Mouse (Mus musculus) c-Kit-positive CD71-positive TER-119-positive erythroid progenitor cells, embryonic 14.5 days (primary cell): Measurements from ENCODE around the gene Abcf2.
A peak's percentile ranks its signal among the peaks of the same experiment; 100 is the strongest.

Source experiments
- DNase-seq: peaks from one replicate; pipeline ENCODE4 v3.0.0-alpha.2; 2013; ENCODE audit warnings: low spot score

Gene Abcf2

DNA sequence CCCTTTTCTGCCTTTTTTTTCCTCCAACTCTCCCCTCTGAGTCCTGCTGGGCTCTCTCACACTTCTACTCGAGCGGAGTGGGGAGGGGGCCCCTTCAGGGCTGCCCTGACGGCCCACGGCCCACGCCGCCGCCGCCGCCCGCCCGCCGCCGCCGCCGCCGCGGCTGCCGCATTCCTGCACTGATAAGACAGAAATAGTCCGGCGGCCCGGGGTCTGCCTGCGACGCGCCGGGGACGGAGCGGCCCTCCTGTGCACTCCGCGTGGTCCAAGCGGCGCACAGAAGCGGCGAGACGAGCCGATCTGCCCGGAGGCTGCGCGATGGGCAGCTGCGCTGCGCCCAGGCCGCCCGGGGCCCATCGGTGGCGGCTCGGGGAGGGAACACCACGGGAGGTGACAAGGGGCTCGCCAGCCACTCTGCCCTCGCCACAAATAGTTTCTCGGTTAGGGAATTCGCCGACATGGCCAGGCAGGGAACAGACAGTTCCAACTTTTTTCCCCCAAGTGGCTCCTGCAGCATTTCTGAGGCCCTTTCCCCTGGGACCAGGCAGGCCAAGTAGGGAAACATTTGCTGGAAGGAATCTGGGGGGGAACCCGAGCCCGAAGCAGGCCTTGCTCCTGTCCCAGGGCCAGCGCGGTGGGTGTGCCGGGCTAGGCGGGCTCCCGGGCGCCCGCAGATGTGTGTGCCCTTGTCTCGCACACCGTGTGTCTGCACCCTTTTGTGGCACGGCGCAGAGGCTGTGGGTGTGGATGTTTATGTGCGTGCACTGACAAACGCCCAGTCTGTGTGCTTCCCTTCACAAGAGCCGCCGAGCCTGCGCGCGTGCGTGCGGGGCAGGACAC is 24.9 kb upstream of the Abcf2 start:
- DNase-seq = no peak

DNA sequence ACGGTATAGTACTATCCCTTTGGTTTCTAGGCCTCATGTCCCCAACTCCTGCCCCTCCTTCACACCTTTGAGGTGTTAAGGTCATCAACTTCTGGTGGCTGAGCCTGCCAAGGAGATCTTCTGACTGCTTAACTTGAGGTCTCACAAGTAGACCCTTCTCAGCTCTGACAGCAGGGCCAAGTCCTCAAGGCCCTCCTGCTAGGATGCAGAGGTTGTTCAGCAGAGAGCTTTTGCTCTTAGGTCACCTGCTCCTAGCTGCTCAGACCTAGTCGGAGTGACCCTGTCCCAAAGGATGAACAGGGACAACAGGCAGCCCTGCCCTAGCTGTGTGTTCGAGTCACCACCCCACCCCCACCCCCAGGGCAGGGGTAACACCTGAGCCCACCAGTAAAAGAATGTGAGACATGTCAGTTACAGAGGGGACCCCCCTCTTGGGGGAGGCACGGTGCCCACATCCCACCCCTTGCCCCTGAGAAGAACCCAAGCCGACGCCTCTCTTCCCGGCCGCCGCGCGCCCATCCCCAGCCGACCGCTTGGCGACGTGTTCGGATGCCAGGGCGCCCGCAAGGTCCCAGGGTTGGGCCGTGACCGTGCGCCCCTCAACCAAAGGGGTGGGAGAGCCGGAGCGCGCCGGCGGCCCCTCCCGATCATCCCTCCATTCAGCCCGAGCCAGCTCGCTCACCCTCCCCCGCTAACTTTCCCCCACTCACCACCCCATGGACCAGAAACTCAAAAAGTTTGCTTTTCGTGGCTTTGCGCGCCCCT is 24.0 kb upstream of the Abcf2 start:
- DNase-seq = no peak

DNA sequence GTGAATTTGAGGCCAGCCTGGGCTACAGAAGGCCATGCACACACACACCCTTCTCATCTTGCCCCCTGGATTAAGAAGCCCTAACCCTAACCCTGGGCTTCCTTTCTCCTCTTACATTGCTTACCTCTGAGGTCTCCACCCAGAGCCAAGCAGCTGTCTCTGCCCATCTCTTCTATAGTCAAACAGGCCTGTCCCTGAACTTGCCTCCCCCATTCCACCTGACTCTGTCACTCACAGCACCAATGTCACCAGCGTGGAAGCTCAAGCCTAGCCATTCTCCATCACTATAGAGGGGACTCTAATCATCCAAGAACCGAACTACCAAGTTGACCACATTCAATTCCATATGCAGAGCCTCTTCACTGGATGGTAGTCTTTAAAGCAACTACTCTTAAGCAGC is 23.0 kb upstream of the Abcf2 start:
- DNase-seq = no peak

DNA sequence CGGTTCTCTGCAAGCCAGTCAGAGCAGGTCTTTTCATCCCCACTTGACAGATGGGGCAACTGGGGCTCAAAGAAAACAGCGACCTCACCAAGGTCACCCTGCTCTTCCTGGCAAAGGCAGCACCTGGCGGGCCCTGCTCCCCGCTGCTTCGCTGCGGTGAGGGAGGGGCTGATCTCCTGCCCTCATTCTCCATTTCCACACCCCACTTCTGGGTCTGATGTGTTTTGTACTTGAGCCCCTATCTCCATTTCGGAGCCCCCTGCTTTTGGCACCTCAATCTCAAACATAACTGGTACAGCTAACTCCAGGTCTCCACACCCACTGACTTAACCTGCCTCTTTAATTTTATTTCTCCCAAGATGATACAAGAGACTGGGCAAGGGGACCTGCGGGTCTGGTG is 21.9 kb upstream of the Abcf2 start:
- no peak for DNase-seq

DNA sequence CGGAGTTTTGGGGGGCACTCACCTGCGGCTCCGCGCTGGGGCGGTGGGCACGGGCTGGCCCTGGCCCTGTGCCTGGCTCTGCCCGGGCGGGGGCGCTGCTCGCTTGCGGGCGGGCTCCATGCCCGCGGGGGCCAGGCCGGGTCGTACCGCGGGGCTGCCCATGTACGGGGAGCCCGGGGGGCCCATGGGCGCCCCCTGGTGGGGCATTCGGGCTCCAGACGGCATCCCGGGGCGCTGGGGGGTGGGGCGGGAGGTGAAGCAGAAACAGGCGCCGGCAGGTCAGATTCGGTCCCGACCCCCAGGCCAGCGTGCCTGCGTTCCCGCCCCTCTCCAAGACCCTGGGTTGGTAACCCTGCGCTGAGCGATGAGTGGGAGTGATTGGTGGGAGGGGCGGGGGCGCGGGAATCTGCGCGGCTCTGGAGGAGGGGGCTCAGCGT is 21.3 kb upstream of the Abcf2 start:
- DNase-seq = no peak

DNA sequence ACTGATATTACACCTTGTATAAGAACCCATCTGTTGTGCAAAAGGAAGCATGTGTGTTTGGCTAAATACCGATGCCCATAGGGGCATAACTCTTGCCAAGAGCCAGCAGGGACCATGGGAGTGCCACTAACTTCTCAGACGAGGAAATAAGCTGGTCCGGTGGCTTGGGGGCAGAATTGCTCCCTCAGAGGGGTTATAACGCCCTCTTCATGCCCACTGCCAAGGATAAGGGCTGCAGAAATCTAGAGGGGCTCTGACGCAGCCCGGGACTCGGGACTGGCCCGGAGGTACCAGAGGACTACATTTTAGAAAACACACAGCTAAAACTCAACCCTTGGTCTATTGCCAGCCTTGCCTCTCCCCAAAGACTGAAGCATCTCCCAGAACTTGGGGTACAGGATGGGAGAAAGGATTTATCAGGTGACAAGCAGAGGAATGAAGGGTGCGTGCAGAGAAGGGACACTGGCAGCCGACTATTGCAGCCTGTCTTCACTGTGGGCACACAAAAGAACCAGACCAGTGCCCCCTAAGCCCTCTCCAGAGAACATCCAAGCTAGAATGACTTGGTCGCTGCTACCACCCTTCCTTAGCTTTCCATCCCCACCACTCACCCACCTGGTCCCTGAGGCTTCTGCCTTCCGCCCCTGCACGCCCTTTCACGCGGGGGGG is 20.8 kb upstream of the Abcf2 start:
- DNase-seq = no peak

DNA sequence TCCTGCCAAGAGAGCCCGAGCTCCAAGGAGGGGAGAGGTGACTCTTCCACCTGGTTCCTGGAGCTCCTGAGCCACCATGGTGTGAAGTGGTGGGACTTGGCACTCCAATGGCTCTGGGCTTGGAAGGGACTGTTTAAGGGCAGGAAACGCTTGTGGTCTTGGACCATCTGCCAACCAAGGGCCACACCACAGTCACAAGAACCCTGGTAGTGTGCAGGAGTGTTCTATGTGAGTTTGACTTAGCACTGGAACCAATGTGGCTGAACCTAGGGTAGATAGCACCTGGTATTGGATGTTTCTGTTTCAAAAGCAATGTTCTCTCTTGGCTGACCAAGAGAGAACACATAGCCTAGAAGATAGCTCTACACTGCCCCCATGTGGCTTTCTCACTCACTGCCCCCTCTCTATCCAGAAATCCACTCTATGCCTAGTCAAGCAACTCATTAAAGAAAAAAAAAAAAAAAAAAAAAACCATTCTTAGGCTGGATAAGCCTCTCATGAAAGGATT is 20.0 kb upstream of the Abcf2 start:
- peak; percentile 70 for DNase-seq

DNA sequence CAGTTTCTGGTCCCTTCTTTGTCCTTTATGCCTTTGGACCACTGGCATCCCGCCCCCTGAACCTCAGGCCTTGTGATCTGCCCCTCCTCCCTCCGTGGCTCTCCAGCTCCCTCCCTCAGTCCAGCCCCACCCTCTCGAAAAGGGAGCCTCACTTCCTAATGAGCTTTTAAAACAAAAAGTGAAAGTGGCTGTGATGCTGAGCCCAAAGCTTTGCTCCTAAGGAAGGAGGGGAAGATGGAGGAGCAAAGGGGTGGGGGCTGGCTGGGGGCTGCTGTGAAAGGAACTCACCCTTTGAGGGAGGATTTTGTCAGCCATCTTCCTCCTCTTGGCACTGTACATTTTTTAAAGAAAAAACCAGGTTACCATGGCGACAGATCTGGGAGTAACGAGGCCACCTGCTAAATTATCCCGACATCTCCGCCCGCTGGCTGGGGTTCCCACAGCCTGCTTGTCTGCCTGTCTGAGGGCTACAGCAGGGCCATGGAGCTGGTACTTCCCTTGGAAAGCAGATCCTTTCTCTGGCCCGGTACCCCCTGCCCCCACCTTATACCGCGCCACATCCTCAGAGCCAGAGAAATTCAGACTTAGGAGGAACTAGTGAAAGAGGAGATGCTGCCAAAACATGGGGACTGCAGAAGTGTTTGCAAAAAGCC is 19.4 kb upstream of the Abcf2 start:
- DNase-seq = no peak

DNA sequence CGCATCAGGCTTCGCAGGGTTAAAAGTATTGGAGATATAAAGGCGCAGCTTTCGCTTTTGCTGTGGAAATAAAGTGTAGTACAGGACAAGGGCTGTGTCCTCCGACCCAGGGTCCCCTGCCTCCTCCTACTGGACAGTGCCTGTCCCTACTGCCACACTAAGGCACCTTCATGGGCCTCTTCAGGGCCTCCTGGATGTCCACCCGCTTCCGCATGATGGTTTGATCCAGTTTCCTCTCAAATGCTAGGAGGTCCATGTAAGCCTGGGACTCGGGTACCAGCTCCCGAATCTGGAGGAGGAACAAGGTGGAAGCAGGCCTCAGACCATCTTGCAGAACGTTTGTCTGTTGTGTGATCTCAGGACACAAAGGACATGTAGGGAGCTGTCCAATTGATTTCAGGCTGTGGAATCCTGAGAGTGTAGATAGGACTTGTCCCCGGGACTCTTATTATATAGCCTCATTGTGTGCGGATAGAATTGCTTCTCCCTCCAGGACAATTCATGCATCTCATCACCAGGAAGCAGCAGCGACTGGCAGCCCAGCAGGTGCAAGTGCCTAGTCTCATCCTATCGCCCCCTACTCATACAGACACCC is 18.6 kb upstream of the Abcf2 start:
- DNase-seq = no peak

DNA sequence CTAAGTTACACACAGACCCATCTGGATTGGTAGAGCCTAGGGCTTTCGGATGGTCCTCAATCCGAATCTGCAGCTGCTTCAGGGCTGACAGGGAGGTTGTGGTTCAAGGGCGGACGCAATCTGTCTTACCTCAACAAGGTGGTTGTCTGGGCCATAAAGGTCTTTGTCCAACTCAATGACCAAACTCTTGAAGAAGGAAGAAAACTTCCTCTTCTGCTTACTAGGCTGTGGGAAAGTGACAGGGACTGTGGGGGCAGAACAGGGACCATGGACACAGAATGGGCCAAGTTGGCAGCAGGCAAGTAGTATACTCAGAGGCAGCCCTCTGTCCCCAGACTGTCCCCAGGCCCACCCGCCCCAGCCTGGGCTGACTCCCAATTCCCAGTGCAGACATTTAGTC is 18.0 kb upstream of the Abcf2 start:
- DNase-seq = no peak

DNA sequence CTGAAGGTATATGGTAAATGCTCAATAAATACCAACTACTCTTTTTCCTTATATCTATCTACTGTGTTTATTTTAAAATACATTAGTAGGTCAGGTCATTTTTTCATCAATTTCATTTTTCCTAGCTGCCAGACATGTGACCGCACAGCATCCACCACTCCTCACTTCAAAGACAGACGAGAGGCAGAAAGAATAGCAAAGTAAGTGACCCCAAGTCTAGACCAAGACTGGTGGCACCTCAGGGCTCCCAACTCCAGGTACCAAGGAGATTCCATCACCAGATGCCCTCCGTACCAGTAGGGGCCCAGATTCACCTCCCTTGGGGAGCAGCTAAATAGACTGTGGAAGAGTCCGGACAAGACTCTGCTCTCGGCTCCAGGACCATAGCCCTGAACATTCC is 17.1 kb upstream of the Abcf2 start:
- no peak for DNase-seq

DNA sequence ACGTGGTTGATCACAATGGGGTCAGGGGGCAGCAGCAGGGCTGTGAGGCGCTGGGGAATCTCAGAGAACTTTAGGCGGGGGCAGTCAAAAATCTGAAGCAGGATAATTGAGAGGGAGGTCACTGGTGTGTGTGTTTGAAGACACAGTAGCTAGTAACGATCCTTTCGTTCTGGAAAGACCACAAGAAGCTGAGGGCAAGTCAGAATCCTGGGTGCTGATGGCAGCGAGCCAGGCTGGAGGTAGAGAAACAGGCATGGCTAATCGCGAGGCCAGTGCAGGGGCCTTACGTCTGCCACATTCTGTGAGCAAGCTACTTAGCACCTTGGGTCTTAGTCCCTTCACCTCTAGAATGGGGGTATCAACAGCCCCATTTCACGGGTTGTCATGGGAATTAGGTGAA is 16.7 kb upstream of the Abcf2 start:
- DNase-seq = no peak

DNA sequence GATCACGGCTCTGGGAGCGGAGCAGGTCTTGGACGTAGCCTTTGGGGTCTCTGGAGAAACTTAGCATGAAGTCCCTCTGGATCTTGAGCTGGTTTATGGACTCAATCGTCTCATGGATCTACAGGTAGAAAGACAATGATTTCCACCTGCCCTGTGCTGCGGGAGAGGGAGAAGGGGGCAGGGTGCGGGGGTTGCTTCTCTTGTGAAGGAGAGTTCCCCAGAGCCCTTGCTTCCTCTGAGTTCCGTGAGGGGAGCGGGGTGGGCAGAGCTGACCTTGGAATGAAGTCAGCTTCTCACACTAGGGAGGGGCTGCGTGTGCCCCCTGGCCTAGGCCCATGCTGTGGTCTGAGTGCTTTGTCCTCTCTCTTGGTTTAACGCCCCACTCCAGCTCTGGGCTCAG is 16.0 kb upstream of the Abcf2 start:
- DNase-seq = no peak

DNA sequence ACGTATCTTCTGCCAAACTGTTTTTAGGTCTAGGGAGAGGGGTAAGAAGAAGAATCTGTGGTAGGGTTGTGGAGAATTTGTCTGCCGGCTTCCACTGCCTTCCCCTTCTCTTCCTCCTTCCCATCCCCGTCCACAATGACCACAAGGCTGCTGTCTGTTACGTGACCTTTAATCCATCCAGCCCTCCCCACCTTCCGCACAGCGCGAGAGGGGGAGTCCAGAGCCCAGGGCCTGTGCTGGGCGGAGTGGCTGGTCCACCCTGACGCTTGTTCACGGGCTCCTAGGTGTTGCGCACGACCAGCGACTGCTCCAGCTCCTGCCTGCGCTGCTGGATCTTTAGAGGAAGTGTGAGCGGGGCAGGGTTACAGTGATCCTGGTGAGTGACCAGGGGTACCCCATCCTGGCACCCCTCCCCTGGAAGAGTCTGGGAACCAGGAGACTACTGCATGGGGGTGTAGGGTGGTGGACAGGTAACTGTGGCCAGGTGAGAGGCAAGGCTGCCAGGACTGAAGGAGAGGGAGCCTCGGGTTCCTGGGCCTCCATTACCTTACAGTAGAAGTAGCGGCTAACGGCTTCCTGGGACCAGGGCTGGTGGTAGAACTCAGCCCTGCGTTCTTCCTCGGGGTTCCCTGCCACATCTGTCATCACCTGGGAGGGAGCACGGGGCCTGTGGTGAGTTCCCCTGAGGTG is 15.3 kb upstream of the Abcf2 start:
- DNase-seq = no peak

DNA sequence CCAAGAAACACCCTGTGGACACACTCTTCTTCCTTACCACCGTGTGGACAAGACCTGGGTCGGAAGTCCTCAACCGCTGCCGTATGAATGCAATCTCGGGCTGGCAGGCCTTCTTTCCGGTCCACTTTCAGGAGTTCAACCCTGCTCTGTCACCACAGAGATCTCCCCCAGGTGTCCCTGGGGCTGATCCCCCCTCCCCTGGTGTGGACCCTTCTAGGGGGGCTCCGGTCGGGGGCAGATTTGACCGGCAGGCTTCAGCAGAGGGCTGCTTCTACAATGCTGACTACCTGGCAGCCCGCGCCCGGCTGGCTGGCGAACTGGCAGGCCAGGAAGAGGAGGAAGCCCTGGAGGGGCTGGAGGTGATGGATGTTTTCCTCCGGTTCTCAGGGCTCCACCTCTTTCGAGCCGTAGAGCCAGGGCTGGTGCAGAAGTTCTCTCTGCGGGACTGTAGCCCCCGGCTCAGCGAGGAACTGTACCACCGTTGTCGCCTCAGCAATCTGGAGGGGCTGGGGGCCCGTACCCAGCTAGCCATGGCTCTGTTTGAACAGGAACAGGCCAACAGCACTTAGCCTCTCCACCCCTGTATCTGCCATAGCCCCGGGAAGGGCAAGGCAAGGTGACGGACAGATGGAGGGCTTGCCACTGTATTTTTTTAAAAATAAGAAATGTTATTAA is 14.7 kb upstream of the Abcf2 start:
- DNase-seq = no peak

DNA sequence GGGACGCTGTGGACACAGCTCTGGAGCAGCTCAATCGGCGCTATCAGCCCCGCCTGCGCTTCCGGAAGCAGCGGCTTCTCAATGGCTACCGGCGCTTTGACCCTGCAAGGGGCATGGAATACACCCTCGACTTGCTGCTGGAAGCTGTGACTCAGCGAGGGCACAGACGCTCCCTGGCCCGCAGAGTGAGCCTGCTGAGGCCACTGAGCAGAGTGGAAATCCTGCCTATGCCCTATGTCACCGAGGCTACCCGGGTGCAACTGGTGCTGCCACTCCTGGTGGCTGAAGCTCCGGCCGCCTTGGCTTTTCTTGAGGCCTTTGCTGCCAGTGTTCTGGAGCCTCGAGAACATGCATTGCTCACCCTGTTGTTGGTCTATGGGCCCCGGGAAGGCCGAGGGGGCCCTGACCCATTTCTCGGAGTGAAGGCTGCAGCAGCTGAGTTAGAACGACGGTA is 14.0 kb upstream of the Abcf2 start:
- no peak for DNase-seq

DNA sequence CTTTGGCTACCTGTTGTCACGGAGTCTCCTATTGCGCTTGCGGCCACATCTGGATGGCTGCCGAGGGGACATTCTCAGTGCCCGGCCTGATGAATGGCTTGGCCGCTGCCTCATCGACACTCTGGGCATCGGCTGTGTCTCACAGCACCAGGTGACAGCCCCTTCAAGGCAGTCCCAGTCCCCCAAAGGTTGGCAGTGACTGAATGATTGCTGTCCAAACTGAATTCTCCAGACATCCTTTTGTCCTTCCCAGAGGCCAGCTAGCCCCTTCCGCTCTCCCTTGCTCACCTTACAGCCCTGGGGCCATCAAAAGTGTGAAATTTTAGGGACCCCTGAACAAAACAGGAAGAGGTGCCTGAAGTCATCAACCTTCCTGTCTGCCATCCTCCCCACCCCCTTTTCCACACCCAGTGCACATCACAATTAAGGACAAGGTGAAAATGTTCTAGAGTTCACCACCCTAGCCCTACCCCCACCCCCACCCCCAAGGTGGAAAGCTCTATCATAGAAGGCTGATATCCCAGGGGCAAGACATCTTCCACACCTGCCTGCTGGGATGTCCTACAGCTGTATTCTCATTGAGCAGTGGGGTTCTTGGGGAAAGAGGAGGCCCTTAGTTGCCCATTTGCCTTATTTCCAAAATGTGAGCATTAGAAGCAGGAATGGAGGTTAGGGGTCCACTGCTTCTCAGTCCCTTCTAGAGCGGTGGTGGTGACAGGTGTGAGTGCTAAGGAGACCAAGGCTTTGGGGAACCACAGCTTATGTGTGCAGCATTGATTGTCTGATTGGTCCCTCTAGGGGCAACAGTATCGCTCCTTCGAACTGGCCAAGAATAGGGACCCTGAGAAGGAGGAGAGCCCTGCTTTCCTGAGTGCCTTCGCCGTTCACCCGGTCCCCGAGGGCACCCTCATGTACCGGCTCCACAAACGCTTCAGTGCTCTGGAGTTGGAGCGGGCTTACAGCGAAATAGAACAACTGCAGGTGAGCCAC is 12.5 kb upstream of the Abcf2 start:
- DNase-seq = no peak

DNA sequence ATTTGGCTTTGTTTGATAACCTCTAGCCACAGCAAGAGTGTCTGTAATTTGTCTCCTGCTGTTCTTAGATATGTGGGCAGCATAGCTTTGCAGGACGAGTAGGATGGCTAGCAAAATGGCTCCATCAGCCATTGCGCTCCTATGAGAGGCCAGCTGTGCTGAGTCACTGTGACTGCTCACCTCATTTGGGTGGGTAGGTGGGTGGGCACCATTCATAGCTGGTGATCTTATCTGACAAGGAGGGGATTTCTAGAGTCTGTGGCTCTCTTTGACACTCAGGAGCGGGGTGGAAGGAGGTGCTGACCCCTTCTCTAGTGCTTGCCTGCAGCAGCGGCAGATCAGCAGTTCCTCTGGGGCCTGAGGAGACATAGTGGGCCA is 9.9 kb upstream of the Abcf2 start:
- peak; percentile 56 for DNase-seq

DNA sequence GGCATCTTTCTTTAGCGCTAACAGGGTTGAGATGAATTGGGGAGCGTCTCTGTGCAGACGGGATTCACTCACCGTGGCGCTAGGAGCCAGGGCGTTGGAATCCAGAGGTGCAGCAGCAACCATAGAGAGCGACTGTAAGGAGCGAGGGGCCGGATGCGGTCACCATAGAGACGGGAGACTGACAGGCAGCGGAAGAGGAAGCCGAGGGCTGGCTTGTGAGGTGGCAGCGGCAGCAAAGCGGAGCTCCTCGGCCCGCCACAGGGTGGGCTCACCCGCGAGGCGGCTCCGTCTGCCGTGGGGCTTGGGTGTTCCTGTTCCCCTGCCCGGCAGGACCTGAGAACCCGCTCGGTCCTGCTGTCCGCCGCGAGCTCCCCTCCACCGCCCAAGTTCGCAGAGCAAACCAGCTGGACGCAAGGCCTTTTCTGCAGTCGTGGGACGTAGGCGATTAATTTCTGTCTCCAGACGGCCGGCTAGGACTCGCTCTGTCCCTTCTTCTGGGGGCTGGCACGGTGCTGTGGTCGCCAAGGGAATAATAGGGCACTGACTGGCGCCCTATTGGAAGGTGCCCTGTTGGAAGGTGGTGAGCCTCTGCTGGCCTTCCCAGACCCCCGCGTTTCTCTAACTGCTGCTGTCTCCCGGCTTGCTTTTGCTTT is 9.4 kb upstream of the Abcf2 start, which contains the start of gene Chpf2:
TSS of gene Chpf2 (plus strand) at position 195 of the 653 bp plus-strand sequence.
- peak; percentile 78 for DNase-seq
